Mouse (Mus musculus) intestine, postnatal 0 days (tissue): ENCODE data around the gene Por. TPM values are rescaled to one million over a fixed set of nuclear protein-coding genes. Genes with fewer than 3 reads are reported as not detected.

Experiments used
- ATAC-seq: fragments of 200-750 bp; cut with Nextera tagmentation; 2 replicates; pipeline ENCODE4 v1.8.0; 2017; ENCODE audit warnings: mild to moderate bottlenecking, moderate TSS enrichment, moderate library complexity
- H3K27ac ChIP-seq: fragments of 300-500 bp; sonication (generic); 2 replicates; pipeline ENCODE4 v1.5.1; 2014; ENCODE audit warnings: mild to moderate bottlenecking, low read depth, low read length, moderate library complexity
- H3K27me3 ChIP-seq: fragments of 300-500 bp; sonication (generic); replicated peaks from 2 replicates; pipeline ENCODE4 v1.6.1; 2014; ENCODE audit warnings: low read length, mixed read lengths; ENCODE audit not compliant: control insufficient read depth, insufficient read depth
- H3K36me3 ChIP-seq: fragments of 300-500 bp; sonication (generic); 2 replicates; pipeline ENCODE4 v1.6.1; 2014; ENCODE audit warnings: mild to moderate bottlenecking, moderate library complexity; ENCODE audit not compliant: control insufficient read depth, insufficient read depth
- H3K4me1 ChIP-seq: fragments of 300-500 bp; sonication (generic); replicated peaks from 2 replicates; pipeline ENCODE4 v1.6.1; 2014; ENCODE audit warnings: antibody characterized with exemption, low read length, mixed read lengths; ENCODE audit not compliant: control insufficient read depth, insufficient read depth
- H3K4me2 ChIP-seq: fragments of 300-500 bp; sonication (generic); replicated peaks from 2 replicates; pipeline ENCODE4 v1.6.1; 2014; ENCODE audit warnings: low read depth, mild to moderate bottlenecking, moderate library complexity
- H3K4me3 ChIP-seq: fragments of 300-500 bp; sonication (generic); 2 replicates; pipeline ENCODE4 v1.5.1; 2014; ENCODE audit warnings: low read depth, low read length
- H3K9ac ChIP-seq: fragments of 300-500 bp; sonication (generic); 2 replicates; pipeline ENCODE4 v1.6.1; 2014; ENCODE audit warnings: mild to moderate bottlenecking, low read depth, low read length
- H3K9me3 ChIP-seq: fragments of 300-500 bp; sonication (generic); 2 replicates; pipeline ENCODE4 v1.6.1; 2016; ENCODE audit warnings: mixed run types; ENCODE audit not compliant: control insufficient read depth
- CTCF ChIP-seq: sonication (generic); IDR thresholded peaks from 2 replicates; pipeline ENCODE4 v1.5.1; 2016; ENCODE audit warnings: low read depth, mild to moderate bottlenecking, control low read depth, antibody characterized with exemption, moderate library complexity
- WGBS: fragments of 180-500 bp; shearing (Covaris S2); extraction: QIAGEN DNeasy Blood & Tissue Kit; methylation state at CpG from one replicate; pipeline ENCODE4 v1.1.7; 2014; 5-methylcytosine and 5-hydroxymethylcytosine counted together
- polyA plus RNA-seq: library from polyadenylated mRNA; unstranded; fragments of >200 nt; fragmentation: Nextera tagmentation; extraction: Ambion mirVana; gene quantifications from 2 replicates; pipeline ENCODE4 v1.2.1, GENCODE M21; 2015

Por gene
- polyA plus RNA-seq, 1 experiment from 2014 or later = 91.7 TPM

- H3K27ac ChIP-seq = no peak overlapping the region
- no peak overlapping the region for H3K4me2 ChIP-seq
- no peaks in the 10 kb centered on the region for H3K27me3 ChIP-seq
- ATAC-seq = no peak
- no peaks in the 10 kb centered on the region for H3K9me3 ChIP-seq
- WGBS = 97% methylated on average over 4 of the region's 4 CpGs
- H3K4me3 ChIP-seq = no peak overlapping the region
- no peaks in the 10 kb centered on the region for H3K4me1 ChIP-seq
- H3K36me3 ChIP-seq = peaks cover 19% of the 10 kb centered on the region
- no peak overlapping the region for H3K9ac ChIP-seq
- no peak for TF ChIP-seq CTCF
These were observed 31.8 kb downstream of the Por start for GRCm38 (mm10) chr5:135701601-135702000.

GRCm38 (mm10) chr5:135702190-135702589 is 32.4 kb downstream of the Por start:
- WGBS = 88% methylated on average over 6 of the region's 6 CpGs

GRCm38 (mm10) chr5:135702682-135703192 is 32.9 kb downstream of the Por start:
- ATAC-seq = peak; percentile 39; the same call in 1 of the 2 replicates
- TF ChIP-seq CTCF = peak; percentile 60

More at GRCm38 (mm10) chr5:135702190-135702589, 32.4 kb downstream of the Por start:
- H3K27me3 ChIP-seq = no peaks in the 10 kb centered on the region
- ATAC-seq = no peak
- no peak for TF ChIP-seq CTCF
- no peak overlapping the region; the same call in 1 of the 2 replicates for H3K27ac ChIP-seq
- no peak overlapping the region for H3K4me3 ChIP-seq
- no peak overlapping the region for H3K4me2 ChIP-seq
- no peaks in the 10 kb centered on the region for H3K9me3 ChIP-seq
- H3K4me1 ChIP-seq = no peaks in the 10 kb centered on the region
- no peak overlapping the region for H3K9ac ChIP-seq
- H3K36me3 ChIP-seq = peaks cover 22% of the 10 kb centered on the region

GRCm38 (mm10) chr5:135703431-135703830 is 33.6 kb downstream of the Por start:
- Histone ChIP-seq H3K4me3 (no peak overlapping the region), H3K9ac (no peak overlapping the region), H3K9me3 (no peaks in the 10 kb centered on the region), H3K27me3 (no peaks in the 10 kb centered on the region), H3K27ac (no peak overlapping the region), H3K4me2 (no peak overlapping the region), H3K36me3 (peaks cover 23% of the 10 kb centered on the region), H3K4me1 (no peaks in the 10 kb centered on the region)
- ATAC-seq = no peak
- 93% methylated on average over 7 of the region's 7 CpGs for WGBS
- TF ChIP-seq CTCF = no peak

More at GRCm38 (mm10) chr5:135702682-135703192, 32.9 kb downstream of the Por start:
- Histone ChIP-seq H3K9ac (no peak overlapping the region), H3K9me3 (no peaks in the 10 kb centered on the region), H3K4me1 (no peaks in the 10 kb centered on the region), H3K27me3 (no peaks in the 10 kb centered on the region), H3K4me2 (no peak overlapping the region), H3K36me3 (peaks cover 23% of the 10 kb centered on the region), H3K27ac (no peak overlapping the region; the same call in 1 of the 2 replicates), H3K4me3 (no peak overlapping the region)
- WGBS = 51% methylated on average over 15 of the region's 15 CpGs

- Histone ChIP-seq H3K9me3 (no peaks in the 10 kb centered on the region), H3K27me3 (no peaks in the 10 kb centered on the region), H3K4me1 (no peaks in the 10 kb centered on the region), H3K36me3 (peaks cover 20% of the 10 kb centered on the region), H3K4me2 (no peak overlapping the region), H3K27ac (no peak overlapping the region), H3K4me3 (no peak overlapping the region), H3K9ac (no peak overlapping the region)
- WGBS = 91% methylated on average over 4 of the region's 4 CpGs
- no peak for TF ChIP-seq CTCF
- no peak for ATAC-seq
These were observed 35.5 kb downstream of the Por start for GRCm38 (mm10) chr5:135705383-135705782.

GRCm38 (mm10) chr5:135707039-135707438 is 37.2 kb downstream of the Por start:
- Histone ChIP-seq H3K9ac (no peak overlapping the region), H3K4me2 (no peak overlapping the region), H3K27ac (no peak overlapping the region), H3K4me3 (no peak overlapping the region), H3K9me3 (no peaks in the 10 kb centered on the region), H3K36me3 (peaks cover 8% of the 10 kb centered on the region; the same call in 1 of the 2 replicates), H3K4me1 (no peaks in the 10 kb centered on the region), H3K27me3 (no peaks in the 10 kb centered on the region)
- TF ChIP-seq CTCF = no peak
- WGBS = 96% methylated on average over 13 of the region's 13 CpGs
- ATAC-seq = no peak
